Mouse (Mus musculus) limb, embryonic 15.5 days (tissue): ENCODE measurements at regions not wholly inside any gene's neighbourhood (a gene's known extent, or its start where the extent isn't known, plus 50 kb on each side); places are given as distances from the start of the nearest gene placed in this dataset.
"Not testable (repeated sequence)": the region's sequence is repeated elsewhere in the genome, so short reads cannot be mapped to it uniquely, and the experiment has no call there.

Experiments used
- ATAC-seq: fragments of 200-750 bp; cut with Nextera tagmentation; 2 replicates; pipeline ENCODE4 v1.8.0; 2017; ENCODE audit warnings: low read depth, moderate TSS enrichment; ENCODE audit not compliant: insufficient number of reproducible peaks, low FRiP score, low TSS enrichment
- H3K27ac ChIP-seq: fragments of 300-500 bp; sonication (generic); 2 replicates; pipeline ENCODE4 v1.5.1; 2015; ENCODE audit warnings: moderate library complexity, mild to moderate bottlenecking, inconsistent platforms
- H3K27me3 ChIP-seq: fragments of 300-500 bp; sonication (generic); 2 replicates; pipeline ENCODE4 v1.6.1; 2015; ENCODE audit warnings: inconsistent platforms
- H3K36me3 ChIP-seq: fragments of 300-500 bp; sonication (generic); 2 replicates; pipeline ENCODE4 v1.6.1; 2015; ENCODE audit warnings: inconsistent platforms
- H3K4me1 ChIP-seq: fragments of 300-500 bp; sonication (generic); 2 replicates; pipeline ENCODE4 v1.6.1; 2015; ENCODE audit warnings: inconsistent platforms
- H3K4me2 ChIP-seq: fragments of 300-500 bp; sonication (generic); 2 replicates; pipeline ENCODE4 v1.6.1; 2015; ENCODE audit warnings: mild to moderate bottlenecking, inconsistent platforms
- H3K4me3 ChIP-seq: fragments of 300-500 bp; sonication (generic); 2 replicates; pipeline ENCODE4 v1.5.1; 2015; ENCODE audit warnings: mild to moderate bottlenecking, inconsistent platforms
- H3K9ac ChIP-seq: fragments of 300-500 bp; sonication (generic); 2 replicates; pipeline ENCODE4 v1.6.1; 2015; ENCODE audit warnings: inconsistent platforms
- H3K9me3 ChIP-seq: fragments of 300-500 bp; sonication (generic); 2 replicates; pipeline ENCODE4 v1.6.1; 2016; ENCODE audit warnings: inconsistent platforms
- WGBS: fragments of 180-500 bp; shearing (Covaris S2); methylation state at CpG from one replicate; pipeline ENCODE4 v1.1.7; 2015; 5-methylcytosine and 5-hydroxymethylcytosine counted together

- Histone ChIP-seq H3K9ac (no peak overlapping the region), H3K4me3 (no peak overlapping the region), H3K27ac (no peak overlapping the region), H3K9me3 (no peaks in the 10 kb centered on the region), H3K27me3 (no peaks in the 10 kb centered on the region), H3K36me3 (no peaks in the 10 kb centered on the region), H3K4me2 (no peak overlapping the region), H3K4me1 (no peaks in the 10 kb centered on the region)
- WGBS = 60% methylated on average over 3 of the region's 3 CpGs
- no peak for ATAC-seq
Observed at GRCm38 (mm10) chr12:117352511-117352910, 163.8 kb upstream of the Rapgef5 start.

- no peaks in the 10 kb centered on the region for H3K36me3 ChIP-seq
- H3K4me1 ChIP-seq = no peaks in the 10 kb centered on the region
- H3K27me3 ChIP-seq = no peaks in the 10 kb centered on the region
- no peak overlapping the region for H3K4me3 ChIP-seq
- no peaks in the 10 kb centered on the region for H3K9me3 ChIP-seq
- H3K9ac ChIP-seq = no peak overlapping the region
- no peak overlapping the region for H3K4me2 ChIP-seq
- H3K27ac ChIP-seq = no peak overlapping the region
- no peak for ATAC-seq
Observed at GRCm38 (mm10) chr12:117352938-117353337, 163.3 kb upstream of the Rapgef5 start.

DNA sequence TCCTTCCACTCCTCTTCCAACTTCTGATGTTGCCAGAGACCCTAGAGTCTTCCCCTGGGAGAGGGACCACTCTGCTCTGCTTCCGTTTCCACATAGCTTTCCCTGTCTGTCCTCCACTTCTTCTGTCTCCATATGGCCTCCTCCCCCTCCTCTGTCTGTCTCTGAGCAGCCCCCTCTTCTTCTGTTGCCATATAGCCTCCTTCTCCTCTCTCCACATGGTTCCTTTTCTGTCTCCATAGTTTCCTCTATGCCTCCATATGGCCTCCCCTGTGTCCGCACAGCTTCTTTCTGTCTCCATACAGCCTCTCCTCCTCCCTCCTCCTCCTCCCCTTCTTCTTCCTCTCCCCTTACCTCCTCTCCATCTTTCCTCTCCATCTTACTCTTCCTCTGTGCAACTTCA, 158.5 kb upstream of the Rapgef5 start:
- H3K36me3 ChIP-seq = no peaks in the 10 kb centered on the region
- H3K9me3 ChIP-seq = no peaks in the 10 kb centered on the region
- no peak overlapping the region for H3K9ac ChIP-seq
- no peak overlapping the region for H3K4me2 ChIP-seq
- ATAC-seq = no peak
- WGBS = 95% methylated on average over 2 of the region's 2 CpGs
- H3K4me3 ChIP-seq = no peak overlapping the region
- H3K27ac ChIP-seq = no peak overlapping the region
- H3K27me3 ChIP-seq = no peaks in the 10 kb centered on the region
- no peaks in the 10 kb centered on the region for H3K4me1 ChIP-seq

DNA sequence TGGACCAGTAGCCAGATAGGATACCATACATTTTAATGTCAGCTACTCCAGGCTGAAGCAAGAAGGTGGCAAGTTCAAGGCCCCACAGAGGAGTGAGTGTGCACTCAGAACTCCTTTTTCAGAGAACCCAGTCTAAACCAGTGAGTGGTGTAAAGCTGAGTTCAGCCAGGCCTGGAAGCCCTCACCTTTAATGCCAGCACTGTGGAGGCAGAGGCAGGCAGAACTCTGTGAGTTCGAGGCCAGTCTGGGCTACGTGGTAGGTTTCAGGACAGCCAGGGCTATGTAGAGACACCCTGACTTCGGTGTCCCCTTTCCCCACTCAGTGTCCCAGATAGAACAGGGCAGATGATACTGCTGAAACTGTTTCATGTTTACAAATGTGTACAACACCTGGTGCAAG, 157.4 kb upstream of the Rapgef5 start:
- no peak overlapping the region for H3K4me3 ChIP-seq
- H3K27me3 ChIP-seq = no peaks in the 10 kb centered on the region
- H3K4me1 ChIP-seq = no peaks in the 10 kb centered on the region
- H3K27ac ChIP-seq = no peak overlapping the region
- 97% methylated on average over 3 of the region's 3 CpGs for WGBS
- no peak for ATAC-seq
- H3K4me2 ChIP-seq = no peak overlapping the region
- H3K36me3 ChIP-seq = no peaks in the 10 kb centered on the region
- no peaks in the 10 kb centered on the region for H3K9me3 ChIP-seq
- no peak overlapping the region for H3K9ac ChIP-seq

GRCm38 (mm10) chr12:117360215-117360614, 156.1 kb upstream of the Rapgef5 start:
- Histone ChIP-seq H3K36me3 (no peaks in the 10 kb centered on the region), H3K4me1 (no peaks in the 10 kb centered on the region), H3K4me2 (no peak overlapping the region), H3K9me3 (no peaks in the 10 kb centered on the region), H3K27me3 (no peaks in the 10 kb centered on the region), H3K4me3 (no peak overlapping the region), H3K27ac (no peak overlapping the region), H3K9ac (no peak overlapping the region)
- WGBS = 57% methylated on average over 4 of the region's 4 CpGs
- ATAC-seq = no peak

DNA sequence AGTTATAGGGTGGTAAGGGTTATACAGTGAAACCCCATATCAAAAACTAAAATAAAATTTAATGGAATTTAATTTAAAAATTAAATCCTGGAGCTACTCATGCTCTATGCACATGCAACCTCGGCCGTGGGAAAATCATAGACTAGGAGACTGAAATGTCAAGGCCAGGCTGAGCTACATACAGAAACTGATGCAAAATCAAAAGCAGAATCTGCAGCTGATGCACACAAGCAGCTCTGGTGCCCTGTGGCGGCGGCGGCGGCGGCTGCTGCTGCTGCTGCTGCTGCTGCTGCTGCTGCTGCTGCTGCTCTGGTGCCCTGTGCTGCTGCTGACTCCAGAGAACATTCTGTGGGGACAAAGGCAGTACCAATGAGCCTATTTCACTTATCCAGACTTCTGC, 154.5 kb upstream of the Rapgef5 start:
- ATAC-seq = no peak
- H3K9ac ChIP-seq = no peak overlapping the region
- no peaks in the 10 kb centered on the region for H3K27me3 ChIP-seq
- 86% methylated on average over 7 of the region's 7 CpGs for WGBS
- H3K4me2 ChIP-seq = no peak overlapping the region
- no peaks in the 10 kb centered on the region for H3K36me3 ChIP-seq
- no peaks in the 10 kb centered on the region for H3K4me1 ChIP-seq
- H3K9me3 ChIP-seq = no peaks in the 10 kb centered on the region
- H3K4me3 ChIP-seq = no peak overlapping the region
- no peak overlapping the region for H3K27ac ChIP-seq

GRCm38 (mm10) chr12:117363457-117363856, 152.8 kb upstream of the Rapgef5 start:
- not testable (repeated sequence) for ATAC-seq, H3K36me3 ChIP-seq, H3K4me1 ChIP-seq, H3K4me2 ChIP-seq, H3K9ac ChIP-seq, H3K9me3 ChIP-seq, H3K4me3 ChIP-seq, H3K27me3 ChIP-seq, H3K27ac ChIP-seq
- 59% methylated on average over 3 of the region's 4 CpGs for WGBS

- Histone ChIP-seq H3K4me1 (no peaks in the 10 kb centered on the region), H3K36me3 (no peaks in the 10 kb centered on the region), H3K4me2 (no peak overlapping the region), H3K27ac (no peak overlapping the region), H3K4me3 (no peak overlapping the region), H3K9me3 (no peaks in the 10 kb centered on the region), H3K9ac (no peak overlapping the region), H3K27me3 (no peaks in the 10 kb centered on the region)
- no peak for ATAC-seq
- 96% methylated on average over 2 of the region's 2 CpGs for WGBS
Observed at GRCm38 (mm10) chr12:117365181-117365580, 151.1 kb upstream of the Rapgef5 start.

GRCm38 (mm10) chr12:117365876-117366275, 150.4 kb upstream of the Rapgef5 start:
- Histone ChIP-seq H3K36me3 (no peaks in the 10 kb centered on the region), H3K27ac (no peak overlapping the region), H3K27me3 (no peaks in the 10 kb centered on the region), H3K4me2 (no peak overlapping the region), H3K9ac (no peak overlapping the region), H3K9me3 (no peaks in the 10 kb centered on the region), H3K4me3 (no peak overlapping the region), H3K4me1 (no peaks in the 10 kb centered on the region)
- WGBS = 53% methylated on average over 5 of the region's 5 CpGs
- no peak for ATAC-seq

GRCm38 (mm10) chr12:117378297-117378887, 137.9 kb upstream of the Rapgef5 start:
- Histone ChIP-seq H3K9me3 (no peaks in the 10 kb centered on the region), H3K27me3 (no peaks in the 10 kb centered on the region), H3K4me1 (no peaks in the 10 kb centered on the region; the same call in 1 of the 2 replicates), H3K4me2 (peak overlapping the region; percentile 19; the same call in 1 of the 2 replicates), H3K9ac (no peak overlapping the region), H3K27ac (no peak overlapping the region), H3K4me3 (no peak overlapping the region), H3K36me3 (no peaks in the 10 kb centered on the region)
- ATAC-seq = no peak
- WGBS = 46% methylated on average over 20 of the region's 21 CpGs

DNA sequence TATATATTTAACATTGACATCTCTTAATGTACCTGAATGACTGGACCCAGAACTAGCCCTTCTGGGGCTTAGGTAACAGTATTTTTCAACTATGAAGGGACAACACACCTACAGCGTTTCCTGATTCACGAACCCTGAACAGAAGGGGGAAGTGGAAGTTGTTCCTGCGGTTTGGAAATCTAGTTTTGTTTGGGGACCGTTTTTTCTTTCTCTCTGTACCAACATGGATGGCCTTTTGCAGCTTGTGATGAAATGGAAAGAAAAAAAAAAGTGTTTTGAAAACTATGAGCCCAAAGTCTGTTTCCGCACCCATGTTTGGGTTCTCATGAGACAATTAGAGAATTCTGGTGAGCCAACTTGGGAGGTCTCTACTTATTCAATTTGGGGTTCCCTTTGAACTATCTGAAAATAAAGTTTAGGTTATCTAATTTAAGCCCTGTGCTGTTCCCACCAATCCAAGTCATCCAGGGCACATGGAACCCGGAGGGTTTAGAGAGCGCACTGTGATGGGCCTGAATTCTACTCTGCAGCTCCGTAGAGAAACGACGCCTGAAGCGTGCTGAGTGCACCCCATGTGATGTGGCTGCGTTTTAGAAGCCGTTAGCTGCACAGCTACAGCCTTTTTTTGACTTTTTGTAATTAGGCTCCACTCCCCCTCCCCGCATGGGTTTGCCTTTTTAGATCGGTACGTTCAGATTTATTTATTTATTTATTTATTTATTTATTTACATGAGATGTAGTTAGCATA, 137.0 kb upstream of the Rapgef5 start:
- 67% methylated on average over 16 of the region's 16 CpGs for WGBS
- H3K4me3 ChIP-seq = no peak overlapping the region
- H3K9ac ChIP-seq = no peak overlapping the region
- H3K27me3 ChIP-seq = no peaks in the 10 kb centered on the region
- ATAC-seq = no peak
- no peaks in the 10 kb centered on the region for H3K36me3 ChIP-seq
- no peaks in the 10 kb centered on the region; the same call in 1 of the 2 replicates for H3K4me1 ChIP-seq
- H3K27ac ChIP-seq = no peak overlapping the region
- H3K4me2 ChIP-seq = no peak overlapping the region
- no peaks in the 10 kb centered on the region for H3K9me3 ChIP-seq

DNA sequence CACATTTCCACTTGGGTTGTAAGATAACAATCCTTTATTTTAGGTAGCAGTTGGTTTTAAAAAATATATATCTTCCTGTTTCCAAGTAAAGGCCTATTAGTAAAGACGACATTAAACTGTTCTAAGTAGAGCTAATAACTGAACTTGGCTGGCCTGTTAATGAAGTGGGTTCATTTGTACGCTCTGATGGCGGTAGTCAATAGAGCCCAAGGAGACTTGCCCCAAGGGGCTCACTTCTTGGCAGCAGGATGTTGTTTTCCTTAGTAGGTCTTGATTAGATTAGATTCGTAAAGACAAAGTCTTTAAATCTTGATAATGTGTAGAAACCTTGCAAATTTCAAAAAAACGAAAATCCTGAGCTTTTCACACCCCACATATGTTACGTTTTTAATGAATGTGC, 135.4 kb upstream of the Rapgef5 start:
- no peaks in the 10 kb centered on the region for H3K27me3 ChIP-seq
- no peak overlapping the region for H3K9ac ChIP-seq
- H3K36me3 ChIP-seq = no peaks in the 10 kb centered on the region
- H3K4me1 ChIP-seq = no peaks in the 10 kb centered on the region; the same call in 1 of the 2 replicates
- no peak overlapping the region for H3K4me3 ChIP-seq
- H3K4me2 ChIP-seq = no peak overlapping the region
- ATAC-seq = no peak
- 34% methylated on average over 6 of the region's 6 CpGs for WGBS
- H3K9me3 ChIP-seq = no peaks in the 10 kb centered on the region
- no peak overlapping the region for H3K27ac ChIP-seq
